Mouse (Mus musculus) heart, embryonic 13.5 days (tissue): Measurements from ENCODE around the gene Psat1. TPM values are rescaled to one million over a fixed set of nuclear protein-coding genes. Genes with fewer than 3 reads are reported as not detected.

ENCODE experiments used
- ATAC-seq: fragments of 200-750 bp; cut with Nextera tagmentation; 2 replicates; pipeline ENCODE4 v1.8.0; 2017; ENCODE audit warnings: moderate TSS enrichment; ENCODE audit not compliant: insufficient number of reproducible peaks, low FRiP score, low TSS enrichment; ENCODE audit errors: extremely low read depth
- H3K27ac ChIP-seq: fragments of 300-500 bp; sonication (generic); replicated peaks from 2 replicates; pipeline ENCODE4 v1.5.1; 2015; ENCODE audit warnings: moderate library complexity, mild to moderate bottlenecking, inconsistent platforms
- H3K27me3 ChIP-seq: fragments of 300-500 bp; sonication (generic); replicated peaks from 2 replicates; pipeline ENCODE4 v1.6.1; 2015; ENCODE audit warnings: mild to moderate bottlenecking, inconsistent platforms
- H3K36me3 ChIP-seq: fragments of 300-500 bp; sonication (generic); 2 replicates; pipeline ENCODE4 v1.6.1; 2015; ENCODE audit warnings: mild to moderate bottlenecking, inconsistent platforms
- H3K4me1 ChIP-seq: fragments of 300-500 bp; sonication (generic); 2 replicates; pipeline ENCODE4 v1.6.1; 2015; ENCODE audit warnings: inconsistent platforms
- H3K4me2 ChIP-seq: fragments of 300-500 bp; sonication (generic); 2 replicates; pipeline ENCODE4 v1.6.1; 2015; ENCODE audit warnings: inconsistent platforms, mild to moderate bottlenecking, moderate library complexity
- H3K4me3 ChIP-seq: fragments of 300-500 bp; sonication (generic); 2 replicates; pipeline ENCODE4 v1.5.1; 2015; ENCODE audit warnings: moderate library complexity, mild to moderate bottlenecking, inconsistent platforms
- H3K9ac ChIP-seq: fragments of 300-500 bp; sonication (generic); 2 replicates; pipeline ENCODE4 v1.6.1; 2015; ENCODE audit warnings: inconsistent platforms, mild to moderate bottlenecking, moderate library complexity
- H3K9me3 ChIP-seq: fragments of 300-500 bp; sonication (generic); 2 replicates; pipeline ENCODE4 v1.6.1; 2016; ENCODE audit warnings: inconsistent platforms
- WGBS: fragments of 180-500 bp; shearing (Covaris S2); methylation state at CpG from one replicate; pipeline ENCODE4 v1.1.7; 2015; ENCODE audit warnings: mixed read lengths; 5-methylcytosine and 5-hydroxymethylcytosine counted together
- polyA plus RNA-seq: library from polyadenylated mRNA; unstranded; fragments of >200 nt; fragmentation: Nextera tagmentation; extraction: Ambion mirVana; gene quantifications from 2 replicates; pipeline ENCODE4 v1.2.1, GENCODE M21; 2015

The Psat1 gene
- 60.4 and 65.8 TPM in 2 replicates for polyA plus RNA-seq

DNA sequence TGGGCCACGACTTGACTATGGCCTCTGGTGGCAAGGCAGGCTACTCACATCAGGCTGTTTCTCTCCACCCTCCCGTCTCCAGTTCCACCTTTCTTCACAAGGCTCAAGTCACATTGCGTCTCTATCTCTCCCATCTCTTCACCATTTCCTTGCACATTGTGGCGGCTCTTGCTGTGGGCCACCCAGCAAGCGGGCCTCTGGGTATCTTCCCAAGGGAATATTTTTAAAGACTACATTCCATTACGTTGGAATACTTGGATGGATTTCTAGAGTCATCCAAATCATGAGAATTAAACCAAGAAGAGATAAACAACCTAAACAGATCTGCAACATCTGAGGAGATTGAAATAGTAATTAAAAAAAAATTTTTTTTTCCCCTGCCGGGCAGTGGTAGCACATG lies at the start of gene Psat1:
Gene Psat1 (minus strand): TSS at position 101 of the 400 bp plus-strand sequence.
- no peak for ATAC-seq
- Histone ChIP-seq H3K27ac (no peak within 1 kb of the TSS), H3K4me2 (no peak within 1 kb of the TSS), H3K4me1 (no peaks in the 10 kb centered on the region), H3K36me3 (no peaks in the 10 kb centered on the region), H3K4me3 (no peak within 1 kb of the TSS), H3K9me3 (no peaks in the 10 kb centered on the region), H3K27me3 (no peaks in the 10 kb centered on the region), H3K9ac (no peak within 1 kb of the TSS)
- 73% methylated on average over 7 of the region's 7 CpGs for WGBS

GRCm38 (mm10) chr19:15990102-15990501 lies 43.0 kb upstream of the Psat1 start:
- 76% methylated on average over 1 of the region's 1 CpGs for WGBS
- Histone ChIP-seq H3K9me3 (no peaks in the 10 kb centered on the region), H3K4me1 (peaks cover 3% of the 10 kb centered on the region), H3K27ac (no peak overlapping the region), H3K27me3 (no peaks in the 10 kb centered on the region), H3K36me3 (0 out of 2 replicates have a peak, but pooled peaks cover 8% of the 10 kb centered on the region), H3K4me2 (no peak overlapping the region), H3K4me3 (no peak overlapping the region), H3K9ac (no peak overlapping the region)
- ATAC-seq = no peak

- ATAC-seq = no peak
- no peaks in the 10 kb centered on the region for H3K27me3 ChIP-seq
- peaks cover 18% of the 10 kb centered on the region for H3K4me1 ChIP-seq
- no peaks in the 10 kb centered on the region for H3K9me3 ChIP-seq
- peak overlapping the region; percentile 69 for H3K4me3 ChIP-seq
- peaks cover 16% of the 10 kb centered on the region; the same call in 1 of the 2 replicates for H3K36me3 ChIP-seq
- H3K9ac ChIP-seq = peak overlapping the region; percentile 87
- no peak overlapping the region for H3K27ac ChIP-seq
- WGBS = 26% methylated on average over 10 of the region's 10 CpGs
- H3K4me2 ChIP-seq = peak overlapping the region; percentile 89
Observed at GRCm38 (mm10) chr19:15985172-15985713, 38.1 kb upstream of the Psat1 start.

GRCm38 (mm10) chr19:15984449-15985171 lies 37.5 kb upstream of the Psat1 start, which contains the start of gene Cep78:
TSS of gene Cep78 (minus strand) at chr19:15984989.
- under 1% methylated on average over 88 of the region's 88 CpGs for WGBS
- Histone ChIP-seq H3K4me3 (peak within 1 kb of the TSS; percentile 69), H3K27me3 (no peaks in the 10 kb centered on the region), H3K36me3 (peaks cover 21% of the 10 kb centered on the region; the same call in 1 of the 2 replicates), H3K9ac (peak within 1 kb of the TSS; percentile 87), H3K9me3 (no peaks in the 10 kb centered on the region), H3K4me2 (peak within 1 kb of the TSS; percentile 89), H3K4me1 (peaks cover 18% of the 10 kb centered on the region), H3K27ac (peak within 1 kb of the TSS; percentile 80)
- ATAC-seq = peak; percentile 84

DNA sequence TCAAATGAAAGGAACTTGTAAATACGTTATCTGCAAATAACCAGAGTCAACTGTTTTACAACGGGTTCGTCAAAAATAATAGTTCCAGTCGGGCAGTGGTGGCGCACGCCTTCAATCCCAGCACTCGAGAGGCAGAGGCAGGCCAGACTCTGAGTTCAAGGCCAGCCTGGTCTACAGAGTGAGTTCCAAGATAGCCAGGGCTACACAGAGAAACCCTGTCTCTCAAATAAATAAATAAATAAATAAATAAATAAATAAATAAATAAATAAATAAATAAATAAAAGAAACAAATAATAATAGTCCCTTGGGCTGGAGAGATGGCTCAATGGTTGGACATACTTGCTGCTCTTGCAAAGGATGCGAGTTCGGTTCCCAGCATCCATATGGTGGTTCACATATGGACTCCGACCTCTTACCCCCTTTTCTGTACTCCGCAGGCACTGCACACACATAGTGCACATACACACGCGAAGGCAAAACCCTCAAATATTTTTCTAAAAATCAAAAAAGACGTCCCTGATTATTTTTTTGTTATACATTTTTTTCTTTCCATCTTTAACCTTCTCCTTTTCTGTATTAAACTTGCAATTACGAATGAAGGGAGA lies 36.7 kb upstream of the Psat1 start:
- Histone ChIP-seq H3K27ac (0 out of 2 replicates have a peak overlapping the region, but pooled peaks have one; percentile 80), H3K9me3 (no peaks in the 10 kb centered on the region), H3K9ac (peak overlapping the region; percentile 87), H3K36me3 (peaks cover 23% of the 10 kb centered on the region), H3K27me3 (no peaks in the 10 kb centered on the region), H3K4me1 (peaks cover 18% of the 10 kb centered on the region), H3K4me3 (peak overlapping the region; percentile 69), H3K4me2 (peak overlapping the region; percentile 89)
- WGBS = 53% methylated on average over 15 of the region's 15 CpGs
- ATAC-seq = no peak

DNA sequence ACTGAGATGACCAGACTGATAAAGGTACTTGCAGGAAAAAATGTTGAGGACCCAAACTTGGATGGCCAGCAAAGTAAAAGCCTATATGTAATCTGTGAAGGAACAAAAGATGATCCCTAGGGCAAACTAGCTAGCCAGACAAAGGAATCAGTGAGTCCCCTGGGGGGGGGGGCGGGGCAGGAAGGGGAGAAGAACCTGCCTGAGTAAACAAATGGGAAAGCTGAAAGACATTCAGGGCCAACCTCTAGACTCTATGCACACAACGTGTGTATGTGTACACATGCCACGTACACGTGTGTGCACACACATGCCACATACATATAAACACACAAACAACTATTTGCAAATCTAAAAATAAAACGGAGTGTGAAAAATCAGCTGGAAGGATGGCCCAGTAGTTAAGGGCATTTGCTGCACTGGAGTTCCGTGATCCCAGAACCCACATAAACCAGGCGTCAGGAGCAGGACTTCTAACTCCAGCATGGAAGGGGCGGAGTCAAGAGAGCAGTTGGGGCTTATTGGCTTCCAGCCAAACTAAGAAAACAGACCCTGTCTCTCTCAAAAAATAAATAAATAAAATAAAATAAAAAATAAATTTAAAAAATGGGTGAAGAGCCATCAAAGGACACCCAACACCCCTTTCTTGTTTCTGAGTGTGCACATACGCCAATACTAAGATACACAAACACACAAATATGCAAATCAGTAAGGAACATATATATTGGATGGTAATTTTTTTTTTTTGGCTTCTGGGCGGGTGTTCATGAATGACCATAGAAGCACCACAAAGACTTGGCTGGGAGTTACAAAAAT lies 36.0 kb upstream of the Psat1 start:
- Histone ChIP-seq H3K4me1 (peaks cover 18% of the 10 kb centered on the region), H3K9ac (no peak overlapping the region), H3K4me3 (no peak overlapping the region), H3K36me3 (peaks cover 25% of the 10 kb centered on the region), H3K9me3 (no peaks in the 10 kb centered on the region), H3K27me3 (no peaks in the 10 kb centered on the region), H3K4me2 (peak overlapping the region; percentile 89; the same call in 1 of the 2 replicates), H3K27ac (no peak overlapping the region)
- ATAC-seq = no peak
- WGBS = 52% methylated on average over 10 of the region's 10 CpGs

GRCm38 (mm10) chr19:15981861-15982260 lies 34.7 kb upstream of the Psat1 start:
- WGBS = 65% methylated on average over 4 of the region's 4 CpGs
- no peaks in the 10 kb centered on the region for H3K9me3 ChIP-seq
- ATAC-seq = no peak

DNA sequence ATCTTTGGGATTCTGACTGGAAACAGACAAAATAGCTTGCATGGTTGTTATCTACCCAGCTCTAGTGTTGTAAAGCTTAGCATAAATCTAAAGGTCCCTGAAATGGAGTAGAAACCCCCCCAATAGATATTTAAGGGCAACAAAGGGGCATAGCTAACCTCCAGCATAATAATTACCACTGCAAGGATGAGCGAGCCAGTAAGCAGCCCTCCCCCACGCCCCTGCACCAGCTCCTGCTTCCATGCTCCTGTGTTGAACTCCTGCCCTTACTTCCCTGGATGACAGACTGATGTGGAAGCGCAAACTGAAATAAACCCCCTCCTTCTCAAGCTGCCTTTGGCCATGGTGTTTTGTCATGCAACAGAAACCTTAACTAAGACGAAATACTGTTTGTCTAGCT lies 26.2 kb upstream of the Psat1 start:
- Histone ChIP-seq H3K4me1 (no peaks in the 10 kb centered on the region), H3K4me2 (no peak overlapping the region), H3K4me3 (no peak overlapping the region), H3K9me3 (no peaks in the 10 kb centered on the region), H3K36me3 (peaks cover 85% of the 10 kb centered on the region), H3K27me3 (no peaks in the 10 kb centered on the region), H3K9ac (no peak overlapping the region), H3K27ac (no peak overlapping the region)
- WGBS = 75% methylated on average over 4 of the region's 4 CpGs
- ATAC-seq = no peak

More at GRCm38 (mm10) chr19:15981861-15982260, 34.7 kb upstream of the Psat1 start:
- H3K4me2 ChIP-seq = no peak overlapping the region
- no peaks in the 10 kb centered on the region for H3K27me3 ChIP-seq
- H3K4me3 ChIP-seq = no peak overlapping the region
- H3K9ac ChIP-seq = no peak overlapping the region
- peaks cover 32% of the 10 kb centered on the region for H3K36me3 ChIP-seq
- H3K27ac ChIP-seq = no peak overlapping the region
- H3K4me1 ChIP-seq = peaks cover 18% of the 10 kb centered on the region

DNA sequence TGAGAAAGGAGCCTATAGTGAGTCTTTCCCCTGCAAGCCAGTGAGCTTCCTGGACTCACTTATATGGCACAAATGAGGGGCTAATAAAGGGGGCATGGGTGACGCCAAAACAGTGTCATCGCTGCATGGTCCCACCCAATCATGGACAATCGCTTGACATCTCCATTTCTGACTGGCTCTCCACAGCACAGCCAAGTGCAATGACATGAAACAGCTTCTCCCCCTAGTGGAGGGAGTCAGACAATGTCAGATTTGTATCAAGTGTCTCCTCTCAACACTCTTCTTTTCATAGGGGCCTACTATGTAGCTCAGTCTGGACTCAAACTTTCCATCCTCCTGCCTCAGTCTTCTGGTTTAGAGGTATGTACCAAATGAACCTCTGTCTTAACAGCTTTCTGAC lies 17.9 kb upstream of the Psat1 start:
- no peaks in the 10 kb centered on the region for H3K27me3 ChIP-seq
- H3K4me1 ChIP-seq = no peaks in the 10 kb centered on the region
- WGBS = 58% methylated on average over 3 of the region's 3 CpGs
- peaks cover 58% of the 10 kb centered on the region for H3K36me3 ChIP-seq
- H3K4me2 ChIP-seq = no peak overlapping the region
- H3K9ac ChIP-seq = no peak overlapping the region
- ATAC-seq = peak; percentile 25
- H3K9me3 ChIP-seq = no peaks in the 10 kb centered on the region
- H3K27ac ChIP-seq = no peak overlapping the region
- no peak overlapping the region for H3K4me3 ChIP-seq

DNA sequence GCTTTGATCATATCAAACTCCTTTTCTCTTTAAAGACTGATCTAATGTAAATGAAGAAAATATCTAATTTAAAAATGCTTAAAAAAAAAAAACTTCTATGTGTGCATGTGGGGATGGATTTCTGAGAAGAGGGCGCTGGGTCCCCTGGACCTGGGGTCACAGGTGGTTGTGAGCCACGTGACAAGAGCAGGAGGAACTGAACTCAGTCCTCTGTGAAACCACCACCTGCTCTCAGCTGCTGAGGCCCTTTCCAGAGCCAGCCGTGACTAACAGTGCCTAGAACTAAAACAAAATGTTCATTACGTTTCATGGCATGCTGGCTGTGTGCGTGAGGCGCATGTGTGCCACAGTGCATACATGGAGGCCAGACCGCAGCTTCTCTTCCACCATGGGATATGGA lies 17.4 kb upstream of the Psat1 start:
- H3K4me2 ChIP-seq = no peak overlapping the region
- H3K9ac ChIP-seq = no peak overlapping the region
- 90% methylated on average over 7 of the region's 7 CpGs for WGBS
- no peak overlapping the region for H3K4me3 ChIP-seq
- ATAC-seq = no peak
- no peak overlapping the region for H3K27ac ChIP-seq
- H3K36me3 ChIP-seq = peaks cover 57% of the 10 kb centered on the region
- no peaks in the 10 kb centered on the region for H3K9me3 ChIP-seq
- no peaks in the 10 kb centered on the region for H3K27me3 ChIP-seq
- H3K4me1 ChIP-seq = no peaks in the 10 kb centered on the region
